Mouse (Mus musculus): ENCODE measurements at regions not wholly inside any gene's neighbourhood (a gene's known extent, or its start where the extent isn't known, plus 50 kb on each side); places are given as distances from the start of the nearest gene placed in this dataset.

DNA sequence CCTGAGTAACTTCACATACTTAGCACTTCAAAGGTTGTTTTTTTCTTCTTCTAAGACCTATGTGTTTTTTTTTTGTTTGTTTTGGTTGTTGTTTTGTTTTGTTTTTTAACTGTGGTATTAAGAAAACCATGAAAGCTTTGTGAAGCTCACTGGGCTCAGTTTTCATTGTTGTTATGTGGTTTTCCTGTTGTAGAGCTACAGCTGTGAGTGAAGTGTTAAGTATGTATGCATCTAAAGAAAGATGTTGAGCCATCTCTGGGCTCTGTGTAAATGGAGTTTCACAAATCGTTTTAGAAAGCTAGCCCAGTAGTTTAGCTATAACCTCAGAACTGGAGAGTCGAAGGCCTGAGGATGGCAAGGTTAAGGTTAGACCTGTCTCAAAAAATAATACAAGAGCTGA is 158.4 kb upstream of the Stt3b start:
- no peak for ATAC-seq
- WGBS (ENCODE audit: insufficient replicate concordance) = 71% methylated on average over 2 of the region's 2 CpGs
- Histone ChIP-seq H3K27me3 (replicated peaks) (no peaks in the 10 kb centered on the region), H3K36me3 (no peaks in the 10 kb centered on the region), H3K9me3 (replicated peaks) (no peaks in the 10 kb centered on the region), H3K4me2 (no peak overlapping the region), H3K4me3 (no peak overlapping the region), H3K4me1 (peaks cover 15% of the 10 kb centered on the region), H3K9ac (no peak overlapping the region), H3K27ac (no peak overlapping the region)

DNA sequence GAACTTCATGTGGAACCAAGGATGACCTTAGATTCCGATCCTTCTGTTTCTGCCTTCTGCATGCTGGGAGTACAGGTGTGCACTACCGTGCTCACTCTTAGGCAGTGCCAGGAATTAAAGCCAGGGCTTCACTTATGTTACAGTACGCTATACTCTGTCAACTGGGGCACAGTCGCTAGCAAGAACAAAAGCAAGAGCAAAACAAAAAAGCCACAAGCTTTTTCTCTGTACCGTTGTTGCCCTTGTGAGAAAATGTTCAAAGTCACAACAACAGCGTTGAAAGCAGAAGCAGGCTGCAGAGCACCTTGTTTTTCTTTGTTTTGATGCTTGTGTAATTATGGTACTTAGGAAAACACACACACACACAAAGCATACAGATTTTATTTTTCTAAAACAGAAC is 161.4 kb upstream of the Stt3b start:
- Histone ChIP-seq H3K4me1 (peaks cover 37% of the 10 kb centered on the region), H3K27me3 (replicated peaks) (no peaks in the 10 kb centered on the region), H3K4me2 (no peak overlapping the region), H3K36me3 (no peaks in the 10 kb centered on the region), H3K9me3 (replicated peaks) (no peaks in the 10 kb centered on the region), H3K4me3 (no peak overlapping the region), H3K27ac (no peak overlapping the region), H3K9ac (no peak overlapping the region)
- no peak for ATAC-seq
- 84% methylated on average over 6 of the region's 6 CpGs for WGBS (ENCODE audit: insufficient replicate concordance)

DNA sequence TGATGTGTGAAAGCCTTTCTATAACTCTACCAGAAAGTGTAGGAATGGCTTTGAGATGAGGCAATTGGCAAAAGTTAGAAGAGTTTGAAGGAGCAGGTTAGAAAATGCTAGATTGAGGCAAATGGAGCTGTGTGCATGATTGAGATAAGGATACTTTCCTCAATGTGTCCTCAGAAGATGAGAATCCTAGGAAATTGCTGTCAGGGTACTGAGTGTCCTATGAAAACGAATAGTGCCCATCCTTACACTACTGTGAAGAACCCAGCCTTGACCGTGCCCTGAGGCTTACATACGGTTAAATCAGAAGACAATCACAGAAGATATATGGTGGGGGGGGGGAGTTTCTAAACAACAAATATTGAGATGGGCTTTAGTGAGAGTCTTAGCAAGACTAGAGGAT is 162.8 kb upstream of the Stt3b start:
- WGBS (ENCODE audit: insufficient replicate concordance) = 65% methylated on average over 3 of the region's 3 CpGs
- Histone ChIP-seq H3K4me2 (no peak overlapping the region), H3K27ac (peak overlapping the region; percentile 29; the same call in 1 of the 2 replicates)

DNA sequence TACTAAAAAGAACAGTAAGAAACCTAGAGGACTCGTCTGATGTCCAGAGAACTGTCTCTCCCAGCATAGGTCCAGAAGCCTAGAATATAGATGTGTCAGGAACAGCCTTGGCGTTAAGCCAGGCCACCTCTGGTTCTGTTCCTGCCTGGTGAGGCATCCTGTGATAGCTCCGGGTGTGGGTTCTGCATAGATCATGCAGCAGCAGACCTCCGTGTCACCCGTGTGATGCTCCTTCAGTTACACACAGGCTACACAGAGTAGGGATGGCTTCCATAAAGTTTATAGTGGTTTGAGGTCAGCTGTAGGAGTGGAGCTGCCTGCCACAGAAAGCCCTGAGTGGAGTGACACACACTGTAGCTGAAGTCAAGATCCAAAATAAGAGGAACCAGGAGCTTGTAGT is 163.6 kb upstream of the Stt3b start:
- ATAC-seq = peak; percentile 64
- Histone ChIP-seq H3K36me3 (no peaks in the 10 kb centered on the region), H3K4me3 (no peak overlapping the region), H3K9me3 (replicated peaks) (no peaks in the 10 kb centered on the region), H3K9ac (peak overlapping the region; percentile 12; the same call in 1 of the 2 replicates), H3K27me3 (replicated peaks) (no peaks in the 10 kb centered on the region), H3K4me1 (peaks cover 44% of the 10 kb centered on the region), H3K27ac (peak overlapping the region; percentile 69), H3K4me2 (peak overlapping the region; percentile 24; the same call in 1 of the 2 replicates)
- WGBS (ENCODE audit: insufficient replicate concordance) = 71% methylated on average over 5 of the region's 5 CpGs

More for the DNA sequence above, 162.8 kb upstream of the Stt3b start:
- no peak overlapping the region for H3K4me3 ChIP-seq
- ATAC-seq = peak; percentile 61
- H3K9me3 ChIP-seq (replicated peaks) = no peaks in the 10 kb centered on the region
- H3K27me3 ChIP-seq (replicated peaks) = no peaks in the 10 kb centered on the region
- no peak overlapping the region for H3K9ac ChIP-seq
- peaks cover 41% of the 10 kb centered on the region for H3K4me1 ChIP-seq
- H3K36me3 ChIP-seq = no peaks in the 10 kb centered on the region

DNA sequence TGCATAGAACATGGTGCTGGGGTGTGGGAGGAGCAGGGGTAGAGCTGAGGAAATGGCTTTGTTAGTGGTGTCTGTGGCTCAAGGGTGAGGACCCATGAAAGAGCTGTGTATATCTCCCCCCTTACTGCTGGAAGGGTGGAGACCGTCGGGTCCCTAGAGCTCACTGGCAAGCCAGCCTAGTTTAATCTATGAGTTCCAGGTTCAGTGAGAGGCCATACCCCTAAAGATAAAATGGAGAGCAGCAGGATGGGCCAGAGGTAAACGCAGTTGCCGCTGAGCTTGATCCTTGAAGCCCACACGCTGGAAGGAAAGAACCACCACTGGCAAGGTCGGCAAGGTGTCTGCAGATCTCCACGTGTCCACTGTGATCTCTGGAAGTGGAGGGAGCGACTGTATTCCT is 164.1 kb upstream of the Stt3b start:
- 46% methylated on average over 8 of the region's 8 CpGs for WGBS (ENCODE audit: insufficient replicate concordance)
- peak overlapping the region; percentile 24; the same call in 1 of the 2 replicates for H3K4me2 ChIP-seq
- peak; percentile 87 for ATAC-seq
- H3K27ac ChIP-seq = peak overlapping the region; percentile 69
- H3K4me1 ChIP-seq = peaks cover 48% of the 10 kb centered on the region
- H3K36me3 ChIP-seq = no peaks in the 10 kb centered on the region
- no peaks in the 10 kb centered on the region for H3K27me3 ChIP-seq (replicated peaks)
- H3K9ac ChIP-seq = peak overlapping the region; percentile 12; the same call in 1 of the 2 replicates
- H3K9me3 ChIP-seq (replicated peaks) = no peaks in the 10 kb centered on the region
- H3K4me3 ChIP-seq = no peak overlapping the region

DNA sequence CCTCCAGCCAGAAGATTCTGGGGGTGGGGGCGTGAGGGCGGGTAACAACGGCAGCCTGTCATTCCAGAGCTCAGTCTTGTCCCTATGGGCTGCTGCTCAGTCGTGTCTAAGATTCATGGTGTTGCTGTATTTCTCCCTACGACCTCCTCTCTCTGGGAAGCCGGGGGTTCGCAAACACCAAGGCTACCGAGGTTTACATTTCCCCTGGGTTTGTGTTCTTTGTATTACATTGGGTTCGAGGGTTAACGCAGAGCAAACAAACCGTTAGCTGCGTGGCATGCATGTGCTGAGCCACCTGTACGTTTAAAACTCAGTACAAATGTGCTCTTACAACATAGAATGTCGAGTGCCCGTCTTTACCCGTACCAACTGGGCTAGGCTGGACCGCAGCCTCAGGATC is 166.0 kb upstream of the Stt3b start:
- no peak for ATAC-seq
- Histone ChIP-seq H3K4me2 (no peak overlapping the region), H3K4me1 (peaks cover 50% of the 10 kb centered on the region), H3K36me3 (no peaks in the 10 kb centered on the region), H3K4me3 (no peak overlapping the region), H3K9ac (no peak overlapping the region), H3K27me3 (replicated peaks) (no peaks in the 10 kb centered on the region), H3K27ac (peak overlapping the region; percentile 69), H3K9me3 (replicated peaks) (no peaks in the 10 kb centered on the region)
- 68% methylated on average over 17 of the region's 17 CpGs for WGBS (ENCODE audit: insufficient replicate concordance)

DNA sequence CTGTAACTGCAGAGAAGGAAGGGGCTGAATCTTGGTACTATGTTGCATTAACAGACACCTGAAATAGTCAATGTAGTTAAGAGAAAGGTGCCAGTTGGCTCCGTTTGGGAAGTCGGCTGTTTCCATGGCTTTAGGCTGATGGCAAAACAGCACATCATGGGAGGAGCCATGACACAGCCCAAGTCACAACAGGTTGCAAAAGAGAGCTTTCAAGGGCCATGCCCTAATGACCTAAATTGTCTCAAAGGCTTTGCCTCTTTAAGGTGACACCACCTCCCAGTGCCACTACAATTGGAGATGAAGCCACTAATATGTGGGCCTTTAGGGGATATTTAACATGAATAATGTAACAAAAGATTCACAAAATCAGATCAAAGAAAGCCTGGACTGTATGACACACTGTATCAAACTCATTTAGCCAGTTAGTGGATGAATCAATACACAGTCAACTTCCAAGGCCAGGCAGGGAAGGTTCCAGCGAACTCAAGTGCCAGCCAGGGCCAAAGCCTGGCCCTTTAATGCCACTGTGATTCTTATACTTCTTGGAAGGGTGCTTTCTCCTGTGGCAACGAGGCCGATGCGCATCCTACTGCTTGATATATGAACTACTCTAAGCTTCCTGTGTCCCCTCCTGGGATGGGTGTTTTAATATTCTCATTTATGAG is 167.5 kb upstream of the Stt3b start:
- Histone ChIP-seq H3K36me3 (no peaks in the 10 kb centered on the region), H3K4me1 (peaks cover 44% of the 10 kb centered on the region), H3K4me2 (no peak overlapping the region), H3K9ac (no peak overlapping the region), H3K4me3 (no peak overlapping the region), H3K27ac (no peak overlapping the region), H3K9me3 (replicated peaks) (no peaks in the 10 kb centered on the region), H3K27me3 (replicated peaks) (no peaks in the 10 kb centered on the region)
- ATAC-seq = no peak
- 77% methylated on average over 6 of the region's 6 CpGs for WGBS (ENCODE audit: insufficient replicate concordance)

DNA sequence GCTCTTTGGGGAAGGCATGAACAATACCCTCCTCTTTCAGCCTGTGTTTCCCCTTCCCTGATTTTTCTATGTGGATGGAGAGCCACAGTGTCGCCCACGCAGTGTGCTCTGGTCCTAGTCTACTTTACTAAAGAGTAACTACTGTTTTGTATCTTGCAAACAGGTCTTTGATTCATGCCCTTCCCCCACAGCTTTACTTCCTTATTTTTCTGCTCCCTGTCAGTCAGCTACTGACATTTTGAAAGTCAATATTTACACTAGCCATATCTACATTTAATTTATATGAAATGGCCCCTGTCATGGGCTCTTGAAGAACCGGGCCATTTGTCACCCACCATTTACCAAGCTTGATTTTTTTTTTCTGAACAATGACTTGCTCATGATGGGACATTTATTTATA is 168.7 kb upstream of the Stt3b start:
- Histone ChIP-seq H3K9ac (no peak overlapping the region), H3K4me1 (peaks cover 32% of the 10 kb centered on the region), H3K4me2 (no peak overlapping the region), H3K36me3 (no peaks in the 10 kb centered on the region), H3K27ac (no peak overlapping the region), H3K9me3 (replicated peaks) (no peaks in the 10 kb centered on the region), H3K27me3 (replicated peaks) (no peaks in the 10 kb centered on the region), H3K4me3 (no peak overlapping the region)
- no peak for ATAC-seq
- WGBS (ENCODE audit: insufficient replicate concordance) = 65% methylated on average over 3 of the region's 3 CpGs

DNA sequence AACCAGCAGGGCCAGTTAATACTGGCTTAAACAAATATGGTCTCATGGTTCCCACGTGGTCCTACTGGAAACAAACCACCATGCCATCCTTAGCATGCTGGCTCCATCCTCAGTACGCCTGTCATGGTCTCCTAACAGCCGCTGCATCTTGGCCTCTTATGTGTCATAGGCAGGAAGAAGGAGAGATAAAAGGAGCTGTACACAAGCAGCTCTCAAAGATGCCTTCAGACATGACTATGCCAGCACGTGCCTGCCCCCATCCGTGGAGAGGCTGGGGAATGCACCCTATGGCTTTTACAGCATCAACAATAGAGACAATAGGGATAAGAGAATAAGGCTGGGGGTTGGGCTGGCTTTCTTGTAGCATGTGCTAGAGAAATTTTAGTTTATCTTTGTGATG is 171.0 kb upstream of the Stt3b start:
- no peak for ATAC-seq
- H3K9me3 ChIP-seq (replicated peaks) = no peaks in the 10 kb centered on the region
- peaks cover 13% of the 10 kb centered on the region for H3K4me1 ChIP-seq
- H3K9ac ChIP-seq = no peak overlapping the region
- H3K36me3 ChIP-seq = no peaks in the 10 kb centered on the region
- H3K4me3 ChIP-seq = no peak overlapping the region
- H3K27me3 ChIP-seq (replicated peaks) = no peaks in the 10 kb centered on the region
- H3K27ac ChIP-seq = no peak overlapping the region
- no peak overlapping the region for H3K4me2 ChIP-seq
- WGBS (ENCODE audit: insufficient replicate concordance) = 57% methylated on average over 5 of the region's 5 CpGs

DNA sequence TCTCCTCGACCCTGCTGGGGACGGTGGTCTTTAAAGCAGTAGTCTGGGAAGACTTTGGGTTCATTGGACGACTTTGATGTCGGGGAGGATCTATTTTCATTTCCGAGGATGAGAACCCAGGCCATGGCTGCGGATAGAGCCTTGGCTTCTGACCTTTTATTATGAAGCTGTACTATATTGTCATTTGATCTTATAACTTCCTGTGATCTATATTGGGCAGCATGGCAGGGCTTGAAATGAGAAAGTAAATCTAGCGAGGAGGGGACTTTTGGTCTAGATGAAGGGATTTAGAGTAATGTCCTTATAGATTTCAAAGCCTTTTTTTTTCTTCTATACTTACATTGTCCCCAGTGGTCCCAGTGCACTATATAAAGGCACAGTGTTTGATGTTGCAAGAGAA is 172.8 kb upstream of the Stt3b start:
- H3K27ac ChIP-seq = no peak overlapping the region
- H3K4me3 ChIP-seq = no peak overlapping the region
- no peak overlapping the region for H3K9ac ChIP-seq
- H3K27me3 ChIP-seq (replicated peaks) = no peaks in the 10 kb centered on the region
- 68% methylated on average over 7 of the region's 7 CpGs for WGBS (ENCODE audit: insufficient replicate concordance)
- H3K4me1 ChIP-seq = peaks cover 10% of the 10 kb centered on the region
- no peak overlapping the region for H3K4me2 ChIP-seq
- no peaks in the 10 kb centered on the region for H3K9me3 ChIP-seq (replicated peaks)
- ATAC-seq = no peak
- no peaks in the 10 kb centered on the region for H3K36me3 ChIP-seq

DNA sequence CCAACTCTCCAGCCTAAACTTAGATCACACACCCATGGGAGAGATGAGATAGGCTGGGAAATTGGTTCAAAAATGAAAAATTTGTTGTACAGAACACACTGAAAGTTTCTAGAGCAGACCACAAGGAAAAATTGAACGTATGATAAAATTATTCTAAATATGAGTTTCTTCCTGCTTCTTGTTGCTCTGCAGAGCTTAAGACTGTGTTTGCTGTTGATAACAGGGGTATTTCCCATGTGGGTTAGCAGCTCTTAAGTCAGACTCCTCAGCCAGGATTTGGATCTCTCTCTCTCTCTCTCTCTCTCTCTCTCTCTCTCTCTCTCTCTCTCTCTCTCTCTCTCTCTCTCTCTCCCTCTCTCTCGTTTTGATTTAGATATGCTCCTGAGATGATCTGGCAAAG is 173.5 kb upstream of the Stt3b start:
- no peak overlapping the region for H3K4me2 ChIP-seq

DNA sequence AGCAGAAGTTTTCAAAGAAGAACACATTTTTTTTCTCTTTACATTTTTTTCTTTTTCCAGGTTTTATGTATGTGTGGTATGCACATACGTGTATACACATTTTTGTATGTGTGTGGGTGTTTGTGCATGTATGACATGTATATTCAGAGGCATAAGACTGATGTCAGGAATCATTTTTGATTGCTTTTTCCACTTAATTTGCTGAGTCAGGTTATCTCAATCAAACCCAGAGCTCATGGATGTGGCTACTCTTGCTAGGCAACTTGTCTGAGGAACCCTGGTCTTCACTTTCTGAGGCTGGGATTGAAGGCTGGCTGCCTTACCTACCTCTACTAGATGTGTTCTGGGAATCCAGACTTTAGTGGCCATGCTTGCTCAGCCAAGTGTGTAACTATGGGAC is 174.2 kb upstream of the Stt3b start:
- Histone ChIP-seq H3K4me2 (no peak overlapping the region), H3K27me3 (replicated peaks) (no peaks in the 10 kb centered on the region), H3K36me3 (no peaks in the 10 kb centered on the region), H3K4me3 (no peak overlapping the region), H3K27ac (no peak overlapping the region), H3K9ac (no peak overlapping the region), H3K4me1 (0 out of 2 replicates have a peak, but pooled peaks cover 1% of the 10 kb centered on the region), H3K9me3 (replicated peaks) (no peaks in the 10 kb centered on the region)
- no peak for ATAC-seq
- WGBS (ENCODE audit: insufficient replicate concordance) = 79% methylated on average over 1 of the region's 1 CpGs

More for the DNA sequence above, 173.5 kb upstream of the Stt3b start:
- no peaks in the 10 kb centered on the region for H3K9me3 ChIP-seq (replicated peaks)
- no peak for ATAC-seq
- WGBS (ENCODE audit: insufficient replicate concordance) = 26% methylated on average over 2 of the region's 2 CpGs
- no peak overlapping the region for H3K4me3 ChIP-seq
- no peaks in the 10 kb centered on the region for H3K36me3 ChIP-seq
- H3K27me3 ChIP-seq (replicated peaks) = no peaks in the 10 kb centered on the region
- peaks cover 7% of the 10 kb centered on the region for H3K4me1 ChIP-seq
- no peak overlapping the region for H3K9ac ChIP-seq
- H3K27ac ChIP-seq = no peak overlapping the region

DNA sequence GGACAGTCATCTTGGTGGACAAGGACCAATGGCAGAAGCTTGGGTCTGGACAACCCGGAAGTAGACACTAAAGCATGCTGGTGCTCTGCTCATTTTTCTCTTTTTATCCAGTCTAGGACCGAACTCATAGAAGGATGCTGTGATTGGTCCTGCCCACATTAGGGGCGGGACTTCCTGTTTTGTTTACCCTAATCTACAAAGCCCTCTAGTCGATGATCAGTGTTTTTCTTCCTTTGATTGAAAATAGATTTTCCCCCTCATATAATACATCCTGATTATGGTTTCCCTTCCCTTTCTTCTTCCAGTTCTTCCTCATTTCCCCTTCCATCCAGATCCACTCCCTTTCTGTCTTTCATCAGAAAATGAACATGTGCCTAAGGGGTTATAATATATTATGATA is 175.0 kb upstream of the Stt3b start:
- Histone ChIP-seq H3K9me3 (replicated peaks) (no peaks in the 10 kb centered on the region), H3K4me1 (no peaks in the 10 kb centered on the region), H3K4me2 (no peak overlapping the region), H3K27ac (no peak overlapping the region), H3K4me3 (no peak overlapping the region), H3K27me3 (replicated peaks) (peaks cover 2% of the 10 kb centered on the region; the same call in 1 of the 2 replicates), H3K36me3 (no peaks in the 10 kb centered on the region), H3K9ac (no peak overlapping the region)
- no peak for ATAC-seq
- WGBS (ENCODE audit: insufficient replicate concordance) = 62% methylated on average over 4 of the region's 4 CpGs

Data from liver, embryonic 12.5 days (tissue).